15 mouse cellular contexts compared by ENCODE assay signal in the genomic region with DNA sequence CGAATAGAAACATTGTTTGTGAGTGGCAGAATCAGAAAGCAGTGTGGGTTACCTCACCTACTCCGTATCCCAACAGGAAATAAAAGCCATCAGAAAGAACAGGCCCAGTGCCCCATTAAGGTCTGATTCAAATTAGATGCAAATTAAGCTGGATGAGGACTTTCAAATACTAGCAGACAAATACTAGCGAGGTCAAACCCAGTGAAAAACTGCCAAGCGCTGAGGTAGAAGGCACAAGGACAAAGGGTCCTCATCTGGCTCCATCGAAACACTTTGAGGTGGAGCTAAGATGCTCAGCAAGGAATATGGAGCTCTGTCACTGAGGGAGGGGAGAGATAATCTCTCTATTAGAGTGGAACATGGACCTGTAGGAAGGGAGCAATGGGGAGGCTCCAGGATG.
"Had no signal": no experiment of that assay in that cellular context is flagged by ENCODE, and none has a peak within 500 bp of the region (broad histone marks: within the 10 kb centered on the region; RNA-seq: fewer than 3 reads in every experiment).

No protein-coding gene starts in this region.

- H3K36me3 ChIP-seq: limb, embryonic 12.5 days; liver, embryonic 13.5 days; lung, embryonic 15.5 days; midbrain, embryonic 13.5 days; neural tube, embryonic 15.5 days had no signal

- H3K27ac ChIP-seq: limb, embryonic 12.5 days; liver, embryonic 13.5 days; lung, embryonic 15.5 days; midbrain, embryonic 13.5 days; neural tube, embryonic 15.5 days had no signal

- H3K27me3 ChIP-seq: limb, embryonic 12.5 days; liver, embryonic 13.5 days; lung, embryonic 15.5 days; midbrain, embryonic 13.5 days; neural tube, embryonic 15.5 days had no signal

- H3K4me2 ChIP-seq: limb, embryonic 12.5 days; liver, embryonic 13.5 days; lung, embryonic 15.5 days; midbrain, embryonic 13.5 days; neural tube, embryonic 15.5 days had no signal

- ATAC-seq: liver, postnatal 0 days; midbrain, embryonic 13.5 days had no signal

- H3K4me1 ChIP-seq: liver, embryonic 13.5 days; lung, embryonic 15.5 days had no signal

- H3K9me3 ChIP-seq: liver, embryonic 13.5 days; lung, embryonic 15.5 days; neural tube, embryonic 15.5 days had no signal

- H3K9ac ChIP-seq: limb, embryonic 12.5 days; liver, embryonic 13.5 days; liver, postnatal 0 days; lung, embryonic 15.5 days; midbrain, embryonic 13.5 days; neural tube, embryonic 15.5 days had no signal

- DNase-seq: kidney, adult 9 months; kidney, postnatal 25 days; layer of hippocampus, postnatal 36 days; liver; liver, embryonic 13.5 days; liver, postnatal 0 days; right cerebral cortex, postnatal 4 days; spleen, adult 18-20 months; thymus, adult 18-20 months; thymus, postnatal 14 days had no signal

- H3K4me3 ChIP-seq: limb, embryonic 12.5 days; liver, embryonic 13.5 days; lung, embryonic 15.5 days; midbrain, embryonic 13.5 days; myocyte; neural tube, embryonic 15.5 days had no signal
